Mouse (Mus musculus): ENCODE results near the gene Spata31d1a. TPM values are rescaled to one million over a fixed set of nuclear protein-coding genes. Genes with fewer than 3 reads are reported as not detected.

Gene Spata31d1a
- polyA plus RNA-seq, 1 experiment from 2014 or later = not detected

DNA sequence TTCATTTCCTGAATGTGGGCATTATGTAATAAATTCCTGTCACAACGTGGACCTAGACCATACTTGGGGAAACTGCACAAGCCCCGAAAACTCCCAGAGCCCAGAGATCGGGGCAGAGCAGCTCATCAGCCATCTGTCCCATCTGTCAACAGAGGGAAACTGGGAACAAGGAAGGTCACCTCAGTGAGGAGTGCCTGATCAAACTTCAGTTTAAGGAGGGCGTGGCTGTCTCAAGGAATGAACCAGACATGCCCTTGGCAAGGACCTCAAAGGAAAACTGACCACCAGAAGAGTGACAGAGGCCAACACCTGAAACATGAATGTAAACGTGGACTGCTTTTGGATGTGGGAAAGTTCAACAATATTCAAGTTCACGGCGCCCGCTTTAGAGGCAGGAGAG lies 48.7 kb downstream of the Spata31d1a start:
- H3K9ac ChIP-seq = no peak overlapping the region
- H3K27ac ChIP-seq = no peak overlapping the region
- H3K9me3 ChIP-seq = no peaks in the 10 kb centered on the region
- WGBS = 77% methylated on average over 8 of the region's 8 CpGs
- H3K36me3 ChIP-seq = peaks cover 5% of the 10 kb centered on the region
- ATAC-seq (ENCODE audit: borderline replicate concordance, extremely low read depth, low FRiP score, low TSS enrichment) = no peak
- H3K4me2 ChIP-seq = no peak overlapping the region
- peaks cover 5% of the 10 kb centered on the region; the same call in 1 of the 2 replicates for H3K4me1 ChIP-seq
- no peak overlapping the region for H3K4me3 ChIP-seq
- H3K27me3 ChIP-seq = no peaks in the 10 kb centered on the region

DNA sequence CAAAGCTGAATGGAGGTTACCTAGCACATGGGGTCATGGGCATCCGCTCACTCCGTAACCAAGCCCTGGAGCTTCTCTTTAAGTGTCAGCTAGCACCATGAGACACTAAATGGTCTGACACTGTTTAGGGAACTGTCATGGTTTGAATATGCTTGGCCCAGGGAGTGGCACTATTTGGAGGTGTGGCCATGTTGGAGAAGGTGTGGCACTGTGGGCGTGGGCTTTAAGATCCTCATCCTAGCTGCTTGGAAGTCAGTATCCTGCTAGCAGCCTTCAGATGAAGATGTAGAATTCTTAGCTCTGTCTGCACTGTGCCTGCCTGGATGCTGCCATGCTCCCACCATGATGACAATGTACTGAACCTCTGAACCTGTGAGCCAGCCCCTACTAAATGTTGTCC lies 49.8 kb downstream of the Spata31d1a start:
- no peak for ATAC-seq (ENCODE audit: borderline replicate concordance, extremely low read depth, low FRiP score, low TSS enrichment)

DNA sequence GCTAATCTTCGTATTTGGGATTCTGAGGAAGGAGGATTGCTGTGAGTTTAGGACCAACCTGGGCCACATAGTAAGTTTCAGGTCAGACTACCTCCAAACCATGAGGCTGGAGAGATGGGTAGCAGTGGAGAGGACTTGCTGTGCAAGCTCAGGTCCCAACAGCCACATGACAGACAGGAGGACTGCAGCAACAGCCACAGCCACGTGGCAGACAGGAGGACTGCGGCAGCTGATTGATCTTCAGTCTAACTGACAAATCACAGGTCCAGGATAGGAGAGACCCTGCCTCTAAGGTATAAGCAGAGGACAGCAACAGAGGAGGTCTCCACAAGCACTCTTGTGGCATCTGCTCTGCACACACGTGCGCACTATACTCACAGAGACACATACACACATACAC lies 52.3 kb downstream of the Spata31d1a start:
- no peaks in the 10 kb centered on the region for H3K27me3 ChIP-seq
- no peaks in the 10 kb centered on the region for H3K9me3 ChIP-seq
- H3K27ac ChIP-seq = no peak overlapping the region
- H3K9ac ChIP-seq = no peak overlapping the region
- H3K4me3 ChIP-seq = no peak overlapping the region
- H3K4me1 ChIP-seq = peaks cover 6% of the 10 kb centered on the region; the same call in 1 of the 2 replicates
- ATAC-seq (ENCODE audit: borderline replicate concordance, extremely low read depth, low FRiP score, low TSS enrichment) = no peak
- H3K36me3 ChIP-seq = peaks cover 2% of the 10 kb centered on the region; the same call in 1 of the 2 replicates
- H3K4me2 ChIP-seq = no peak overlapping the region
- WGBS = 82% methylated on average over 5 of the region's 5 CpGs

More for the DNA sequence above, 49.8 kb downstream of the Spata31d1a start:
- Histone ChIP-seq H3K9ac (no peak overlapping the region), H3K4me3 (no peak overlapping the region), H3K4me1 (peaks cover 6% of the 10 kb centered on the region; the same call in 1 of the 2 replicates), H3K27ac (no peak overlapping the region), H3K4me2 (no peak overlapping the region), H3K36me3 (peaks cover 5% of the 10 kb centered on the region), H3K9me3 (no peaks in the 10 kb centered on the region), H3K27me3 (no peaks in the 10 kb centered on the region)
- WGBS = 95% methylated on average over 3 of the region's 3 CpGs

DNA sequence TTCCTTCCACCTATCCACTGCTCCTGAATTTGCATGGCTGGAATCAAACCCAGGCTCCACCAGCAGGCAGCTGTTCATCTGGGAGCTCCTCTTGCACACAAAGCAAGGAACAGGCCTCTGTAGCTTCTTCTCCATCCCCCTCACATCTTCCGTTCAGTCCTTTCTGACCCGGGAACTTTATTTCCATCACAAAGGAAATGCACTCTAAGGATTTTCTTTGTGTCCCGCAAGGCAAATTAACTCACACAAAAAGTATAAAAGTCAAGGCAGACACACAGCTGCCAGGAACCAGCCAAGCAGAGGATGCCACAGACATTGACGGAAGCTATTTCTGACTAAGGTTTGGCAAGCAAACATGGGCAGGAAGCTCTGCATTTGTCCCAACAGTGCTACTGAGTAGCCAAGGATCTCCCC lies 53.1 kb downstream of the Spata31d1a start:
- Histone ChIP-seq H3K27ac (peak overlapping the region; percentile 67), H3K4me1 (peaks cover 6% of the 10 kb centered on the region; the same call in 1 of the 2 replicates), H3K36me3 (peaks cover 2% of the 10 kb centered on the region; the same call in 1 of the 2 replicates), H3K27me3 (no peaks in the 10 kb centered on the region), H3K9me3 (no peaks in the 10 kb centered on the region), H3K4me2 (no peak overlapping the region), H3K4me3 (no peak overlapping the region), H3K9ac (no peak overlapping the region)
- 67% methylated on average over 4 of the region's 4 CpGs for WGBS
- ATAC-seq (ENCODE audit: borderline replicate concordance, extremely low read depth, low FRiP score, low TSS enrichment) = no peak

DNA sequence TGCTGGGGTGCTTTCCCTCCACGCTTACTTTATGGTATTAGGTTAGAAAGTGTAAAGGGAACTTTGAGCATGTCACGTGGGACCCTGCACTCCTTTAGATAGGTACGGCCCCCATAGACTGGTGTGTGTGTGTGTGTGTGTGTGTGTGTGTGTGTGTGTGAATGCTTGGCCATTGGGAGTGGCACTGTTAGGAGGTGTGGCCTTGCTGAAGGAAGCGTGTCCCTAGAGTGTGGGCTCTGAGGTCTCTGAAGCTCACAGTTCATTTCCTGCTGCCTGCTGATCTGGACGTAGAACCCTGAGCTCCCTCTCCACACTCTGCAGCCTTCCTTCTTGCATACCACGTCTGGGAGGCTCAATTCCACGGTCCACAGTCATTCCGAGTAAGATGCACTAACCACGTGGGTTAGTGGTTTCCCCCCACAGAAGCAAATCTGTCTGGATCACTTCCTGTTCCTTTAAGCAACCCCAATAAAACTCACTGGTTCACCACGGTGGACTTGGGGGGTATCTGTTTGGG lies 53.8 kb downstream of the Spata31d1a start:
- no peaks in the 10 kb centered on the region for H3K9me3 ChIP-seq
- no peak for ATAC-seq (ENCODE audit: borderline replicate concordance, extremely low read depth, low FRiP score, low TSS enrichment)
- peaks cover 6% of the 10 kb centered on the region; the same call in 1 of the 2 replicates for H3K4me1 ChIP-seq
- no peaks in the 10 kb centered on the region for H3K27me3 ChIP-seq
- H3K4me2 ChIP-seq = no peak overlapping the region
- no peak overlapping the region for H3K4me3 ChIP-seq
- H3K27ac ChIP-seq = peak overlapping the region; percentile 67
- 67% methylated on average over 10 of the region's 10 CpGs for WGBS
- H3K36me3 ChIP-seq = peaks cover 2% of the 10 kb centered on the region; the same call in 1 of the 2 replicates
- no peak overlapping the region for H3K9ac ChIP-seq

DNA sequence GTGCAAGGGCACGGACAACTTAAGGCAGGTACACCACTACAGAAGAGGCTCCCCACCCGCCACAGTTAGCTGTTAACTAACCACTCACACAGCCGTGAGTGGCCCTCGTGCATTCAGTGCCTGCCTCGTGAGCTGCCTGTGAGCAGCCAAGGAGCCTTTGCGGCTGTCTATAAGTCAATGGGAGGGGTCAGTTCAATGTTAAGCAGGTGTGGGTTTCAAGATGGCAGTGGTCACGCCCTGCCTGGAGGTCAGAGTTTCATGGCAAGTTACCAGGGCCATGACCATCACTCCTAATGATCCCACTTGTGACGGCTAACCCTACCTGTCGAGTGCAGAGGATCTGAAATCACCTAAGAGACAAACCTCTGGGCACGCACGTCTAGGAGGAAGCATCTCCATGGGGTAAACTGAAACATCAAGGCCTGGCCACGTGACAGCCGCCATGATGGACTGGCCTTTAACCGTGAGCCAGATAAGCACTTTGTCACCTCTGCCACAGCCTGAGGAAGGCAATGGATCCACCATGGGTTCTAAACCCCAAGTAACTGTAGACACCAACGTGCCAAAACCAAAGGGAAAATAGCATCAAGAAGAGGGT lies 54.3 kb downstream of the Spata31d1a start:
- Histone ChIP-seq H3K4me3 (no peak overlapping the region), H3K4me2 (no peak overlapping the region), H3K36me3 (peaks cover 1% of the 10 kb centered on the region; the same call in 1 of the 2 replicates), H3K27ac (no peak overlapping the region), H3K27me3 (no peaks in the 10 kb centered on the region), H3K9me3 (no peaks in the 10 kb centered on the region), H3K9ac (no peak overlapping the region), H3K4me1 (peaks cover 6% of the 10 kb centered on the region; the same call in 1 of the 2 replicates)
- 84% methylated on average over 15 of the region's 15 CpGs for WGBS
- ATAC-seq (ENCODE audit: borderline replicate concordance, extremely low read depth, low FRiP score, low TSS enrichment) = no peak

DNA sequence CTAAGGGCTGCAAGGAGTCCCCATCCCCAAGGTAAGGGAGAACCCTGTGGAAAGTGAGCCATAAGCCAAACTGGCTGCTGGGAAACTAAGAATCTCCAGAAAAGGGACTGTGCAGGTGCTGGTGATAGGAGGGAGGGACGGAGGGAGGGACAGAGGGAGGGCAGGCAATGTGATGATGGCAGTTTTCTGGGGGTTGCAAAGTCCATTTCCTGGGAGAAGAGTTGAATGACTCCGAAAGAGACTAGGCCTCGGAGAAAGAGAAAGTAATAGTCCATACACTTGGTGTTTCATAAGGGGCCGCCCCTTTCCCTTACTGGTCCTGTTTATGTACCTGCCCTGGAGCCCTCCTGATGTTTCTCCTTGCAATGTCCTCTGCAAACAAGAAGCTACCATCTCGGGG lies 55.7 kb downstream of the Spata31d1a start:
- Histone ChIP-seq H3K9ac (no peak overlapping the region), H3K36me3 (no peaks in the 10 kb centered on the region), H3K9me3 (no peaks in the 10 kb centered on the region), H3K4me2 (no peak overlapping the region), H3K4me3 (no peak overlapping the region), H3K27ac (no peak overlapping the region), H3K27me3 (no peaks in the 10 kb centered on the region), H3K4me1 (peaks cover 6% of the 10 kb centered on the region; the same call in 1 of the 2 replicates)
- ATAC-seq (ENCODE audit: borderline replicate concordance, extremely low read depth, low FRiP score, low TSS enrichment) = no peak
- 90% methylated on average over 5 of the region's 5 CpGs for WGBS

DNA sequence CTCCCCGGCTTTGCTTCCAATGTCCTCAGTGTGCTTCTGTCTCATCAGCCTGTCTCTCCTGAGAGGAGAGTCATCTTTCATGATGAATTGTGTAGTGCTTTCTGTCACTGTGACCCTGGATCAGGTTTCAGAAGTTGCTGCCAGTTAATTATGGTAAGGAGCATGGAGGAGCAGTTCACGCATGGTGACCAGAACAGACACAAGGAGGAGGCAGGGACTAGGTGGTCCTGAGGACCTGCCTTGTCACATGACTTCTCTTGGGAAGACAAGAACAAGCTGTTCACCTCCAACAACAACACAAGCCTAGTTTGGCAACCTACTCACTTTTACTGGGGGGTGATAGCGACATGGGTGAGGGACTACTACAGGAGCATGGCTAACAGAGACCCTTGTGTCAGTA lies 57.0 kb downstream of the Spata31d1a start:
- H3K36me3 ChIP-seq = no peaks in the 10 kb centered on the region; the same call in 1 of the 2 replicates
- no peak overlapping the region for H3K27ac ChIP-seq
- no peaks in the 10 kb centered on the region for H3K9me3 ChIP-seq
- H3K27me3 ChIP-seq = no peaks in the 10 kb centered on the region
- H3K4me3 ChIP-seq = no peak overlapping the region
- peaks cover 6% of the 10 kb centered on the region; the same call in 1 of the 2 replicates for H3K4me1 ChIP-seq
- ATAC-seq (ENCODE audit: borderline replicate concordance, extremely low read depth, low FRiP score, low TSS enrichment) = no peak
- no peak overlapping the region for H3K9ac ChIP-seq
- WGBS = 74% methylated on average over 3 of the region's 3 CpGs
- H3K4me2 ChIP-seq = no peak overlapping the region

DNA sequence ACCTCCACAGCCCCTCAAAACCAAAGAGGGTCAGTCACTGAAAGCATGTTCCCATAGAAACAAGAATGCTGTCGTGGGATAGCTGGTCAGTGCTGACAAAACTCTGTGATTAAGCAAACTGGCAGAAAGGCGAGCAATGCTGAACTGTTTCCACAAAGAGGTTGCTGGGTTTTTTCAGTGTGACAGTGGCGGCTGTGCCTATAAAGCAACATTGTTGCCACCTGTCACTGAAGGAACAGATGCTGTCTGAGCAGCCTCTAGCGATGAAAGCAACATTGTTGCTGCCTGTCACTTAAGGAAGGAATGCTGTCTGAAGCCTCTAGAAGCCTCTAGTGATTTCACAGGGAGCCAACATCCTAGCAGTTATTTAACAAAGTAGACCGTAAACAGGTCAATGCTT lies 57.5 kb downstream of the Spata31d1a start:
- 64% methylated on average over 5 of the region's 5 CpGs for WGBS
- no peak for ATAC-seq (ENCODE audit: borderline replicate concordance, extremely low read depth, low FRiP score, low TSS enrichment)
- no peaks in the 10 kb centered on the region for H3K27me3 ChIP-seq

More for the DNA sequence above, 57.5 kb downstream of the Spata31d1a start:
- Histone ChIP-seq H3K4me3 (no peak overlapping the region), H3K4me1 (peaks cover 6% of the 10 kb centered on the region; the same call in 1 of the 2 replicates), H3K27ac (no peak overlapping the region), H3K4me2 (no peak overlapping the region), H3K9me3 (no peaks in the 10 kb centered on the region), H3K9ac (no peak overlapping the region), H3K36me3 (no peaks in the 10 kb centered on the region; the same call in 1 of the 2 replicates)

Other genes with a start within 250 kb of the Spata31d1a start
- 16.3 and 16.5 TPM in 2 replicates for gene Agtpbp1, start 125.1 kb downstream of the Spata31d1a start, polyA plus RNA-seq (2015; fragmentation: Nextera tagmentation; extraction: Ambion mirVana)
- 80.2 and 84.1 TPM in 2 replicates for gene Naa35, start 125.1 kb downstream of the Spata31d1a start, polyA plus RNA-seq (2015; fragmentation: Nextera tagmentation; extraction: Ambion mirVana)
- 36.3 and 38.0 TPM in 2 replicates for gene Golm1, start 34.5 kb downstream of the Spata31d1a start, polyA plus RNA-seq (2015; fragmentation: Nextera tagmentation; extraction: Ambion mirVana)
- gene 4921517D22Rik, start 16.2 kb downstream of the Spata31d1a start, polyA plus RNA-seq (2015; fragmentation: Nextera tagmentation; extraction: Ambion mirVana) = not detected in 2 replicates
- gene Spata31d1b, start 2.0 kb upstream of the Spata31d1a start, polyA plus RNA-seq (2015; fragmentation: Nextera tagmentation; extraction: Ambion mirVana) = not detected in 2 replicates
- gene Spata31d1d, start 21.4 kb upstream of the Spata31d1a start, polyA plus RNA-seq (2015; fragmentation: Nextera tagmentation; extraction: Ambion mirVana) = not detected in 2 replicates
- gene 1700014D04Rik, start 36.4 kb upstream of the Spata31d1a start, polyA plus RNA-seq (2015; fragmentation: Nextera tagmentation; extraction: Ambion mirVana) = not detected in 2 replicates
- gene Isca1, start 59.5 kb upstream of the Spata31d1a start, polyA plus RNA-seq (2015; fragmentation: Nextera tagmentation; extraction: Ambion mirVana) = 123 and 140 TPM in 2 replicates
- not detected in 2 replicates for gene Gm49354, start 71.9 kb upstream of the Spata31d1a start, polyA plus RNA-seq (2015; fragmentation: Nextera tagmentation; extraction: Ambion mirVana)
- gene Tut7, start 112.8 kb upstream of the Spata31d1a start, polyA plus RNA-seq (2015; fragmentation: Nextera tagmentation; extraction: Ambion mirVana) = 46.5 and 49.3 TPM in 2 replicates

Data from lung, embryonic 15.5 days (tissue).